Mouse (Mus musculus) thymus, adult 2 months (tissue): Measurements from ENCODE around the gene Robo2. TPM values are rescaled to one million over a fixed set of nuclear protein-coding genes. Genes with fewer than 3 reads are reported as not detected.

Source experiments
- DNase-seq: peaks from one replicate; pipeline ENCODE4 v3.0.0; 2021
- H3K27ac ChIP-seq: fragments of 200-500 bp; 2 replicates; pipeline ENCODE4 v1.5.1; 2012; ENCODE audit warnings: low read length, control low read depth; ENCODE audit not compliant: control insufficient read depth, insufficient read depth
- H3K27me3 ChIP-seq: fragments of 200-500 bp; 2 replicates; pipeline ENCODE4 v1.6.1; 2012; ENCODE audit warnings: mild to moderate bottlenecking, low read length, moderate library complexity, mixed read lengths; ENCODE audit not compliant: control insufficient read depth, insufficient read depth
- H3K36me3 ChIP-seq: fragments of 200-500 bp; 2 replicates; pipeline ENCODE4 v1.6.1; 2012; ENCODE audit warnings: mild to moderate bottlenecking, low read length, moderate library complexity; ENCODE audit not compliant: control insufficient read depth, insufficient read depth
- H3K4me1 ChIP-seq: fragments of 200-500 bp; replicated peaks from 2 replicates; pipeline ENCODE4 v1.6.1; 2012; ENCODE audit warnings: low read length; ENCODE audit not compliant: control insufficient read depth, insufficient read depth
- H3K4me3 ChIP-seq: fragments of 200-500 bp; 2 replicates; pipeline ENCODE4 v1.5.1; 2012; ENCODE audit warnings: mild to moderate bottlenecking, low read length, control low read depth, moderate library complexity; ENCODE audit not compliant: control insufficient read depth, insufficient read depth
- CTCF ChIP-seq: fragments of 200-500 bp; IDR thresholded peaks from 2 replicates; pipeline ENCODE4 v1.5.1; 2012; ENCODE audit warnings: mild to moderate bottlenecking, control low read depth, low read length, moderate library complexity, borderline replicate concordance; ENCODE audit not compliant: control insufficient read depth, poor library complexity, insufficient read depth; ENCODE audit errors: extremely low read depth
- POLR2A ChIP-seq: fragments of 200-500 bp; IDR thresholded peaks from 2 replicates; pipeline ENCODE4 v1.6.1; 2012; ENCODE audit warnings: mild to moderate bottlenecking, low read length, control low read depth, moderate library complexity; ENCODE audit not compliant: control insufficient read depth, poor library complexity, insufficient read depth; ENCODE audit errors: extremely low read depth
- WGBS: fragments of 180-500 bp; shearing (Covaris S2); methylation state at CpG from one replicate; pipeline ENCODE4 v1.1.7; 2018; 5-methylcytosine and 5-hydroxymethylcytosine counted together
- polyA plus RNA-seq: library from polyadenylated mRNA; depleted of rRNA; stranded (reverse); fragments of >200 nt; gene quantifications from 2 replicates; pipeline ENCODE4 v1.2.3, GENCODE M21; 2012

The Robo2 gene
- polyA plus RNA-seq, 1 experiment = 2.2 TPM

GRCm38 (mm10) chr16:74022281-74022978, 389.2 kb downstream of the Robo2 start:
- WGBS = 91% methylated on average over 1 of the region's 1 CpGs

GRCm38 (mm10) chr16:74005767-74006166, 405.9 kb downstream of the Robo2 start:
- TF ChIP-seq CTCF (no peak), POLR2A (no peak)
- Histone ChIP-seq H3K27me3 (no peaks in the 10 kb centered on the region), H3K4me1 (no peaks in the 10 kb centered on the region), H3K36me3 (no peaks in the 10 kb centered on the region), H3K27ac (no peak overlapping the region), H3K4me3 (no peak overlapping the region)
- whole genome bisulfite sequencing = 91% methylated on average over 3 of the region's 3 CpGs
- DNase-seq = no peak

More at GRCm38 (mm10) chr16:74022281-74022978, 389.2 kb downstream of the Robo2 start:
- no peak for TF ChIP-seq POLR2A
- no peak for TF ChIP-seq CTCF
- Histone ChIP-seq H3K27me3 (no peaks in the 10 kb centered on the region), H3K4me3 (no peak overlapping the region), H3K27ac (no peak overlapping the region), H3K36me3 (no peaks in the 10 kb centered on the region), H3K4me1 (no peaks in the 10 kb centered on the region)
- DNase-seq = no peak

GRCm38 (mm10) chr16:74001331-74001730, 410.3 kb downstream of the Robo2 start:
- H3K27me3 ChIP-seq = no peaks in the 10 kb centered on the region
- 89% methylated on average over 2 of the region's 2 CpGs for WGBS
- no peak for DNase-seq
- H3K27ac ChIP-seq = no peak overlapping the region
- no peaks in the 10 kb centered on the region for H3K4me1 ChIP-seq
- no peak overlapping the region for H3K4me3 ChIP-seq
- no peaks in the 10 kb centered on the region for H3K36me3 ChIP-seq
- TF ChIP-seq POLR2A = no peak
- TF ChIP-seq CTCF = no peak

GRCm38 (mm10) chr16:73991212-73991611, 420.4 kb downstream of the Robo2 start:
- Histone ChIP-seq H3K27me3 (no peaks in the 10 kb centered on the region), H3K4me3 (no peak overlapping the region), H3K27ac (no peak overlapping the region), H3K4me1 (no peaks in the 10 kb centered on the region), H3K36me3 (no peaks in the 10 kb centered on the region)
- no peak for TF ChIP-seq CTCF
- 89% methylated on average over 6 of the region's 6 CpGs for WGBS
- DNase-seq = no peak

- H3K27me3 ChIP-seq = no peaks in the 10 kb centered on the region
- H3K4me3 ChIP-seq = no peak overlapping the region
- H3K36me3 ChIP-seq = no peaks in the 10 kb centered on the region
- H3K4me1 ChIP-seq = no peaks in the 10 kb centered on the region
- 90% methylated on average over 7 of the region's 7 CpGs for WGBS
- TF ChIP-seq POLR2A = no peak
- no peak for TF ChIP-seq CTCF
- no peak overlapping the region for H3K27ac ChIP-seq
- DNase-seq = no peak
These were observed 442.1 kb downstream of the Robo2 start for GRCm38 (mm10) chr16:73969573-73969972.

GRCm38 (mm10) chr16:73964366-73964926, 447.2 kb downstream of the Robo2 start:
- Histone ChIP-seq H3K4me3 (no peak overlapping the region), H3K36me3 (no peaks in the 10 kb centered on the region), H3K4me1 (no peaks in the 10 kb centered on the region), H3K27ac (no peak overlapping the region), H3K27me3 (no peaks in the 10 kb centered on the region)
- TF ChIP-seq CTCF (no peak), POLR2A (no peak)
- DNase-seq = no peak
- WGBS = 92% methylated on average over 5 of the region's 5 CpGs
